Mouse (Mus musculus) lung, embryonic 14.5 days (tissue): ENCODE data around the gene Dnmt3b. TPM values are rescaled to one million over a fixed set of nuclear protein-coding genes. Genes with fewer than 3 reads are reported as not detected.
"Not testable (repeated sequence)": the region's sequence is repeated elsewhere in the genome, so short reads cannot be mapped to it uniquely, and the experiment has no call there.

ENCODE experiments used
- ATAC-seq: fragments of 200-750 bp; cut with Nextera tagmentation; 2 replicates; pipeline ENCODE4 v1.8.0; 2017; ENCODE audit warnings: mild to moderate bottlenecking, moderate TSS enrichment, moderate library complexity; ENCODE audit not compliant: insufficient read depth
- DNase-seq: peaks from one replicate; pipeline ENCODE4 v3.0.0-alpha.2; 2015
- H3K27ac ChIP-seq: fragments of 300-500 bp; sonication (generic); 2 replicates; pipeline ENCODE4 v1.5.1; 2014; ENCODE audit warnings: low read depth, mild to moderate bottlenecking, moderate library complexity
- H3K27me3 ChIP-seq: fragments of 300-500 bp; sonication (generic); 2 replicates; pipeline ENCODE4 v1.6.1; 2014; ENCODE audit warnings: low read length, control low read depth; ENCODE audit not compliant: insufficient read depth
- H3K36me3 ChIP-seq: fragments of 300-500 bp; sonication (generic); 2 replicates; pipeline ENCODE4 v1.6.1; 2014; ENCODE audit warnings: control low read depth; ENCODE audit not compliant: insufficient read depth
- H3K4me1 ChIP-seq: fragments of 300-500 bp; sonication (generic); 2 replicates; pipeline ENCODE4 v1.6.1; 2014; ENCODE audit warnings: antibody characterized with exemption, control low read depth; ENCODE audit not compliant: insufficient read depth
- H3K4me2 ChIP-seq: fragments of 300-500 bp; sonication (generic); 2 replicates; pipeline ENCODE4 v1.6.1; 2014; ENCODE audit warnings: mild to moderate bottlenecking
- H3K4me3 ChIP-seq: fragments of 300-500 bp; sonication (generic); 2 replicates; pipeline ENCODE4 v1.5.1; 2014; ENCODE audit warnings: low read depth, low read length
- H3K9ac ChIP-seq: fragments of 300-500 bp; sonication (generic); 2 replicates; pipeline ENCODE4 v1.6.1; 2014
- H3K9me3 ChIP-seq: fragments of 300-500 bp; sonication (generic); 2 replicates; pipeline ENCODE4 v1.6.1; 2016; ENCODE audit warnings: low read depth, low read length, control low read depth
- CTCF ChIP-seq: IDR thresholded peaks from 2 replicates; pipeline ENCODE4 v1.5.1; 2016; ENCODE audit warnings: antibody characterized with exemption, low read depth
- WGBS: fragments of 180-500 bp; shearing (Covaris S2); extraction: QIAGEN DNeasy Blood & Tissue Kit; methylation state at CpG from one replicate; pipeline ENCODE4 v1.1.7; 2014; 5-methylcytosine and 5-hydroxymethylcytosine counted together
- polyA plus RNA-seq: library from polyadenylated mRNA; unstranded; fragments of >200 nt; fragmentation: Nextera tagmentation; extraction: Ambion mirVana; gene quantifications from 2 replicates; pipeline ENCODE4 v1.2.1, GENCODE M21; 2014

Gene Dnmt3b
- polyA plus RNA-seq, 1 experiment from 2014 or later = 18.1 TPM

DNA sequence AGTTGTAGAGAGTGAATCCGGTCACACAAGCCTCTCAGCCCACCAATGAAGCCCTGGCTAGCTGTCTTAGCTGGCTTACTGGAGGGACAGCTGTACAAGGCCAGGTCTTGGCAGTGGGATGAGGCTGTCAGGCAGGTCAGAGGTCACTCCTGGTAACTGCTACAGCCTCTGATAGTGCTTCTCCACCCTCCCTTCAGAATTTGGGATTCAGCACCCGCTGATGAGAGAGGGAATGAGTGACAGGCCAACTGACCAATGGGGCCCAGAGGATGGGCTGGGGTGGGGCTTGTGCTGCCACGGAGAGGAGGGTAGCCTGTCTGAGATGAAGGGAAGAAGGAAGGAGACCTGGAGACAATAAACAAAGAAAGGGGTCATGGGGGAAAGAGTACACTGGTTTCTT lies 11.4 kb downstream of the Dnmt3b start:
- H3K4me3 ChIP-seq = no peak overlapping the region
- peaks cover 14% of the 10 kb centered on the region; the same call in 1 of the 2 replicates for H3K36me3 ChIP-seq
- no peak overlapping the region for H3K9ac ChIP-seq
- no peaks in the 10 kb centered on the region for H3K27me3 ChIP-seq
- 30% methylated on average over 3 of the region's 3 CpGs for WGBS
- H3K4me2 ChIP-seq = no peak overlapping the region
- ATAC-seq (no peak), DNase-seq (no peak)
- no peaks in the 10 kb centered on the region for H3K9me3 ChIP-seq
- no peak for TF ChIP-seq CTCF
- H3K4me1 ChIP-seq = no peaks in the 10 kb centered on the region
- no peak overlapping the region for H3K27ac ChIP-seq

GRCm38 (mm10) chr2:153665401-153665800 lies 16.2 kb downstream of the Dnmt3b start:
- Histone ChIP-seq H3K9me3 (no peaks in the 10 kb centered on the region), H3K36me3 (peaks cover 26% of the 10 kb centered on the region; the same call in 1 of the 2 replicates), H3K4me3 (no peak overlapping the region), H3K27ac (no peak overlapping the region), H3K27me3 (no peaks in the 10 kb centered on the region), H3K4me2 (no peak overlapping the region), H3K9ac (no peak overlapping the region), H3K4me1 (no peaks in the 10 kb centered on the region)
- DNase-seq (no peak), ATAC-seq (no peak)
- 67% methylated on average over 7 of the region's 7 CpGs for WGBS
- no peak for TF ChIP-seq CTCF

DNA sequence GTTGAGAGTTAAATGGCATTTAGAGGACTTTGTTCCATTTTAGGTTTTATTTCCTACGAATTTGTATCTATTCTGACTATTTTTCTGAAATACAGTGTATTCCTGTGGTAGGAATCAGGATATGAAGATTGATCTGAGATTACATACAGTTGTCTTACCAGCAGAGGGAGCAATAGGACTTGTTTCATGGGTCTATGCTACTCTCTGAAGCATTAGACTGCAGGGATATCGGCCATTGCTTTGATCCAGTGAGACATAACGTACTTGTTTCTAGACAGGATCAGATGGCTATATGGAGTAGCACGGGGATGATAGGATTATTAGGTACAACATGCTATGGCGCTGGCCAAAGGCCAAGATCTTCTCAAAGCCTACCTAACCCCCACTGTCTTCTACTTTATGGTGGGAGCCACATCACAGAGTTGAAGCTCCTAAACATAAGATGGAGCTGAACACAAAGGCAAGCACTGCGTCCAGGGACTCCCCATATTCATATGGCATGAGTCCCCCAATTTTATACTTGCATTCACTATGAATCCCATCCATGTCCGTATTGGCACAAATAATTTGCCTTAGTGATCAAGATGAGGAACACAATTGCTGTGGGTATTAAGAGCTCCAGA lies 19.6 kb downstream of the Dnmt3b start:
- H3K9ac ChIP-seq = no peak overlapping the region
- no peaks in the 10 kb centered on the region for H3K4me1 ChIP-seq
- H3K27ac ChIP-seq = no peak overlapping the region
- no peak overlapping the region for H3K4me2 ChIP-seq
- 63% methylated on average over 7 of the region's 7 CpGs for WGBS
- H3K4me3 ChIP-seq = no peak overlapping the region
- no peaks in the 10 kb centered on the region for H3K27me3 ChIP-seq
- peak; percentile 88 for DNase-seq
- TF ChIP-seq CTCF = peak; percentile 77
- H3K9me3 ChIP-seq = no peaks in the 10 kb centered on the region
- 0 out of 2 replicates have a peak, but pooled peaks have one; percentile 31 for ATAC-seq
- peaks cover 16% of the 10 kb centered on the region; the same call in 1 of the 2 replicates for H3K36me3 ChIP-seq

GRCm38 (mm10) chr2:153670111-153670510 lies 20.9 kb downstream of the Dnmt3b start:
- Histone ChIP-seq H3K27ac (no peak overlapping the region), H3K4me2 (no peak overlapping the region), H3K4me3 (no peak overlapping the region), H3K36me3 (peaks cover 21% of the 10 kb centered on the region; the same call in 1 of the 2 replicates), H3K4me1 (no peaks in the 10 kb centered on the region), H3K27me3 (no peaks in the 10 kb centered on the region), H3K9me3 (no peaks in the 10 kb centered on the region), H3K9ac (no peak overlapping the region)
- no peak for ATAC-seq
- 44% methylated on average over 5 of the region's 5 CpGs for WGBS
- no peak for TF ChIP-seq CTCF
- peak; percentile 12 for DNase-seq

- Histone ChIP-seq H3K4me2 (no peak overlapping the region), H3K4me3 (no peak overlapping the region), H3K36me3 (peaks cover 16% of the 10 kb centered on the region; the same call in 1 of the 2 replicates), H3K27me3 (no peaks in the 10 kb centered on the region), H3K9ac (no peak overlapping the region), H3K27ac (no peak overlapping the region), H3K9me3 (no peaks in the 10 kb centered on the region), H3K4me1 (no peaks in the 10 kb centered on the region)
- ATAC-seq = no peak
- 89% methylated on average over 2 of the region's 2 CpGs for WGBS
- 0 out of 2 replicates have a peak, but pooled peaks have one; percentile 16 for TF ChIP-seq CTCF
- no peak for DNase-seq
Measured at GRCm38 (mm10) chr2:153672619-153673018, 23.4 kb downstream of the Dnmt3b start.

- H3K4me3 ChIP-seq, H3K27ac ChIP-seq, H3K9ac ChIP-seq, H3K4me1 ChIP-seq, DNase-seq, ATAC-seq, H3K27me3 ChIP-seq, H3K9me3 ChIP-seq, H3K4me2 ChIP-seq: not testable (repeated sequence)
- 61% methylated on average over 1 of the region's 1 CpGs for WGBS
- H3K36me3 ChIP-seq = peaks cover 15% of the 10 kb centered on the region; the same call in 1 of the 2 replicates
Measured at GRCm38 (mm10) chr2:153675364-153675763, 26.1 kb downstream of the Dnmt3b start.

GRCm38 (mm10) chr2:153676944-153677343 lies 27.7 kb downstream of the Dnmt3b start:
- no peak for DNase-seq
- H3K36me3 ChIP-seq = peaks cover 20% of the 10 kb centered on the region; the same call in 1 of the 2 replicates
- H3K4me3 ChIP-seq = no peak overlapping the region
- no peak for ATAC-seq
- no peaks in the 10 kb centered on the region for H3K9me3 ChIP-seq
- H3K27me3 ChIP-seq = no peaks in the 10 kb centered on the region
- no peak for TF ChIP-seq CTCF
- no peaks in the 10 kb centered on the region for H3K4me1 ChIP-seq
- WGBS = 90% methylated on average over 6 of the region's 6 CpGs
- H3K27ac ChIP-seq = no peak overlapping the region
- no peak overlapping the region for H3K4me2 ChIP-seq
- no peak overlapping the region for H3K9ac ChIP-seq
